Mouse (Mus musculus) fat pad, adult 2 months (tissue): ENCODE measurements at regions not wholly inside any gene's neighbourhood (a gene's known extent, or its start where the extent isn't known, plus 50 kb on each side); places are given as distances from the start of the nearest gene placed in this dataset.

Source experiments
- DNase-seq: peaks from one replicate; pipeline ENCODE4 v3.0.0-alpha.2; 2011; ENCODE audit warnings: low read depth, low spot score; ENCODE audit errors: extremely low read depth

DNA sequence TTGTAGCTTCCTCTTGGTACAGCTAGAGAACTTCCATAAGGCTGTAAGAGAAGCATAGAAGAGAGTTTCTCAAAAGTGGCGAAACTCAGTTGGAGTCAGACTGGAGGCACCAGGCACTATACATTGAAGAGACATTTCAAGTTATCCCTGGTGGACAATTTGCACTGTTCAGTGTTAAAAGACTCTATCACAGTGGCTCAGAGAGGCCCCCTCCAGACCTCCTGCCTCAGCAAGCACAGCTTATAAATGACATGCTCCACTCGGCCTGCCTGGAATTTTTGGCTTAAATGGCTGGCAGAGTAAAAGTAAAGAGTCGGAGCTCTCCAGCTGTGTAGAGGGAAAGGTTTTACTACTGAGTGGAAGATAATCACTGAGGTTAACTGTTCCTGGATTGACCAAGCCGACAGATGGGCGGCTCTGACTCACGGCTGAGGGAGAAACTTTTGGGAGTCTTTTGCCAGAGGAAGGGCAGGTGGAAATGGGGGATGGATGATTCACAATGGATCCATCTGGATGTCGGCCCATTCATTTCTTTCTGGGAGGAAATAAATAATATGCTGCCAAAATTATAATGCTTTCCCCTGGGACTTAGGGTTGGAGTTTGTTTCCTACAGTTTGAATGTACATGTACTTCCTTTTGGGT lies 395.6 kb downstream of the Bcl11a start:
- no peak for DNase-seq

DNA sequence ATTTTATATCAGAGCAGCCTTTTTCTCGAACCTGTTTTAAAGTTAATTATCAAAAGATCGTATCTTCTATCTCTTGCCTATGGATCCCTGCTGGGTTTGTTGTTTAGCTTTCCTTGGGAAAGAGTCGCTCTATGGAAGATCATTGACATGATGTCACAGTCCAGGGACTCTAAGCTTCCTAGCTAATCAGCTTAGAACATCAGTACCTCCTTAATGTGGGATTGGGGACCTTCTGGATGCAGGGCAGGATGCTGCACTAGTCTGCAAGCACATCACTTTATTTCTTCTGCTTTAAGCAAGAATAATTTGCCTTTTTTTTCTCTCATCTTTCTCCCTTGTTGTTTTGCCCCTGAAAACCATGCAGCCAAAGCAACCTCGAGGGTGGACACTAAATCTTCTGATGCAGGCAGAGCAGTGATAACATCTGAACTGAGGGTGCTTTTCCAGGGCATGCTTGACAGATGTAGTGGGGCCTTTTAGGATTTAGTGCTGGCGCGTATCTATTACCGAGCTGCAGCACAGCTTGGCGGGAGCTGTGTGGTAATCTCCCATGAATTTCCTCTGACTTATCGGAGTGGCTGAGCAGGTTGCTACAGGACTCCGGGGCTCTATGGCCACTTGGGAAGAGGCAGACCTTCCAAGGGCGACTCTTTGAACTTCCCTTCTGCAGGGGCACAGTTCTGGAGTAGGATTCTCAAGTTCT lies 425.0 kb downstream of the Bcl11a start:
- DNase-seq = no peak

DNA sequence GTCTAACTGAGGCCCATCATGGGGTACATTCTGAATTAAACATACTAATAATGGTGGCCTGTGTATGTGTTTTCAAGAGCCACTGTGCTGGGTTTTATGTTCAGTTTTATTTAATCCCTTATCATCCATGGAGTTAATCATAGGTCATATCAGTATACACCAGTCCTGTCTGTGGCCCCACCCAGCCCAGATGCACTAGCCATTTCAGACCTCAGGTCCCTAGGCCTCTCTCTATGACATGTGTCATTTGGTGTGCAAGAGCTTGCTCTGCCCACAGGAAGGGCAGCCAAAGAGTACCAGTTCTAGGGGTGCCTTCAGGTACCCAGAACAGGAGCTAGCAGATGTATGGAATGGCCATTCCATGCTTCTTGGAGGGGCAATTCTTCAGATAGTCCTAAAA lies 437.7 kb downstream of the Bcl11a start:
- DNase-seq = no peak

DNA sequence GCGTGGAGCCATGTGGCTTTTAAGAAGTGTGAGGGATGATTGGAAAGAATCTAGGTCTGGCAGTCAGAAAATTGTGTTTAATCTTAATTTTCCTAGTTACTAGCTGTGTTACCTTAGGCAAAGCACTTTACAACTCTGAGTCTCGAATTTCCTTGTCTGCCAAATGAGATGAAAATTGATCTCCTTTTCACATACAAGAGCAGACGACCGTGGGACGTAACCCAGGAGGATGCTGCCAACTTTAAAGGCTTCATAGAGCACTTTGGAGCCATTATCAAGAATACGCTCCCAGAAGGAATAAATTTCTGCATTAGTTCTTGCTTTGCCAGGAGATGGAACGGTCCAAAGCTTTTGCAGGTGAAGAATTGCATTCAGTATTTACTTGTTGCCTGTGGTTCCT lies 457.6 kb downstream of the Bcl11a start:
- DNase-seq = no peak

DNA sequence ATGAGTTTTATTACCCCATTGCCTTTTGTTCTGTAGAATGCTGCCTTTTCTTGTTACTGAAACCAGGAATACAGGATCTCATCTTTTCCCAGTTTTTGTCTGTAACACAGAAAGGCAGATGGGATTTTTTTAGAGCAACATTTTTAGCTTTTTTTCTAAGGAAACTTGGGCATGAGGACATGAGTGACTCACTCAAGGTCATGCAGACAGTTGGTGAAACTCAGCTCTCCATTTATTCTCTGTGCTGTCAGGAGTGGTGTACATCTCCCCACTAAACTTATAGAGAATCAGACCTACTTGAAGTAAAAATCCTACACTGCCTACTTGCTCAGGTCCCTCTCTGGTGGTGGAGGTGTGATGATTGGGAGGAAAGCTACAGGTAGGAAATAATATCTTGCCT lies 459.9 kb downstream of the Bcl11a start:
- DNase-seq = no peak

DNA sequence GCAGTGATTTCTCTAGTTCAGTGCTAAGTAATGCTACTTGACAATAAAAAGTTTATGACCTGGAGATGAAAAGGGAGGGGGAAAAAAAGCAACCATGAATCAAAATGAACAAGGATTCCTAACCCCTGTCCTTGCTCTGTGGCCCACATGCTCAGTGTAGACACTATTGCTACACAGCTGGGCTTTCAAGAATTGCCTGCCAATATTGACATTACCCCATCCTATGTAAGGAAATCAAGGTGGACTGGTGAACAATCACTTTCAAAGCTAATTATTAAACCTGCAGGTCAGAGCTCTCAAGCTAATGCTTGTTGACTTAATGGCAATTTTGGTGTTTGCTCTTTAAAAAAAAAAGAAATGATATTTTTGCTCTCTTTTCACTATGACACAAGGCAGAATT lies 491.8 kb downstream of the Bcl11a start:
- DNase-seq = peak; percentile 30

DNA sequence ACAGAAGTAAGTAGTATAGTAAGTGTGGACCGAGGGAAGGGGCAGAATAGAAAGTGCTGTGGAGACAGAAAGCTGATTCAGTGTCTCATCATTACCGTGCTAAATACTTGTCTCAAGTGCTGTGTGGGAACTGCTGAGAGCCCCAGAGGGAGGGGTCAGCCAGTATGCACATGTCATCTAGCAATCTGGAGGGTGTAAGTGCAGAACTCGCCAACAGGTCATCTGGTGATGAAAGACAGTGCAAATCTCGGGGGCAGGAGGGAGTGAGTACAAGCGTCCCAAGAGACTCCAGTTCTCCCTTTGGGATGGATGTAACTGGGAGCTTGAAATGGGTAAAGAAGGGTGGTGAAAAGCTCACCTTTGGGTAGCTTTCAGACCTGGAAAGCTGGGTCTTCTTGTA lies 535.7 kb downstream of the Bcl11a start:
- DNase-seq = no peak

DNA sequence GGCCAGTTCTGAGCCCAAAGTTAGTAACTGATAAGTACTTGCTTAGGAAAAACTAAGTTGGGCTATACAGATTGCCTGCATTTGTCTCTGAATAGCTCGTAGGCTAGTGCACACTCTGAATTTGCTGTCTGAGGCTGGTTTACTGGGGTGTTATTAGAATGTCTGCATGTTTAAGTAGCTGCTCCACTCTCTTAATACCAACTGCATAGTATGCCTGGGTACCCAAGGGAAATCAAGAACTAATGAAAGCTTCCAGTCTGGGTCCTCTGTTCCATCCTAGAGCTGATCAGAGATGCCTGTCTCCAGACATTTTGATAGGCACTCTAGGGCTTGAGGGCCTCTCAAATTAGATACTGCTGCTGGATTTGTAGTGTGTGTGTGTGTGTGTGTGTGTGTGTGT lies 537.6 kb downstream of the Bcl11a start:
- no peak for DNase-seq

DNA sequence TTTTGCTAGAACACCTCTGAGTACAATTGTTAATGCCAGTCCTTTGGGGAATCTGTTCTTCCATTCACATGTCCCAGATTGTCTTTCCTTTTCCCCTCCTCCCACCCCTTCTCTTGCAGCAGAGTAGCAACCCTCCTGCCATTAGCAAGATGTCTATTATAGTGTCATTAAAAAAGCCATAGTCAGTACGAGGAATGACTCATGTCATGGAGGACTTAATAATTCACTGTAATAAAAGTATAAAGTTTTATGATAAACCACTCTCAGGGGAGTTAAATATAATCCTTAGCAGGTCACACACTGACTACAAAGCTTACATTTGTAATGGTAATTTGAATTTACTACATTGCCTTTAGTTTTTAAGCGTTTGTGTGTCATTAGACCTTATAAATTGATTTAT lies 540.7 kb downstream of the Bcl11a start:
- no peak for DNase-seq

DNA sequence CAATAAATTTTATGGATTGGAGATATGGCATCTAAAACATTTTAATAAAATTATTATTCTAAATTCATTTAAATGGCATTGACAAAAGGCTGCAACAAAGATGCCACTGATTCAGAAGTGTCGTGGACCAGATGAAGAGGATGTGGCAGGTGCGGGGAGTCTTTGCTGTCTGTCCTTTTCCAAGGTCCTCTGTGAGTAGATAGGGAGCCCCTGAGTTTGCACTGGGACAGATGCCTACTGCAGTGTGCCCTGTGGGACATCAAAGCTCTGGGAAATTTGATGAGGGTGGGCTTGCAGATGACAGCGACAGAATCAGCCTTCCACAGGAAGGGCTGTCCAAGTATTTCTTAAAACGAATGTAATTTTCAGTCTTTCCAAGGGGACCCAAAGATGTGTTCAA lies 541.2 kb downstream of the Bcl11a start:
- DNase-seq = no peak

DNA sequence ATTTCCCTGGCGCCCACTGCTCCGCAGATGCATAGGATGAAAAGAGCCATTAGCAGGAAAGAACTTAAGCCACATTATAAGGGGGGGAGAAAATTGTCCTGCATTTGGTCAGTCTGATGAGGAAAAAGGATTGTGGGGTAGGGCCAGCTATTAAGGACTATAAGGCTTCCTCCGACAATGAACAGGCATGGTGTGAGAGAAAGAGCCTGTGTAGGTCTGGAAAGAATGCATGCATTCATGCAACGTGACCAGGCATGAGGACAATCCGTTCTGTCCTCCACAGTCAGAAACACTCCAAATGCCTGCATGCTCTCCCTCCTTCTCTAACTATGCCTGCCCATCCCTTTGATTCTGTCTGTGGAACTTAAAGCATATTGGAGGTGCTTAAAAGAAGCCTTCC lies 550.8 kb downstream of the Bcl11a start:
- no peak for DNase-seq

DNA sequence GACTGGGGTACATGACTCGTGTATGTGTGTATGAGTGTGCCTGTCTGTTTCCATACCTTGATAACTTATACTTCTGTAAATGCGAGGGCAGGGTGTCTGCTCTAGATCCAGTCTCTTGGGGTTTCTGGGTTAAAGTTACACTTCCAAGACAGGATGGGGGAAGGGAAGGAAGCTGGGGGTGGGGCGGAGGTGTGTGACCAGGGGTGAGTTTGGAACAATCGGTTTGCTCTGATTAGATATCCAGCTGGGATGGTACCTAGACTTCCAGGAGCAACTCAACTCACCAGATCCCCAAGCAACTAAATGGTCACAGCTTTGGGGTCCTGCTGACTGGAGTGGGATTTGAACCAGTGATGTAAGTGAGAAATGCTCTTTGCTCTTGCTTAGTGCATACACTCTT lies 551.6 kb downstream of the Bcl11a start:
- DNase-seq = no peak

DNA sequence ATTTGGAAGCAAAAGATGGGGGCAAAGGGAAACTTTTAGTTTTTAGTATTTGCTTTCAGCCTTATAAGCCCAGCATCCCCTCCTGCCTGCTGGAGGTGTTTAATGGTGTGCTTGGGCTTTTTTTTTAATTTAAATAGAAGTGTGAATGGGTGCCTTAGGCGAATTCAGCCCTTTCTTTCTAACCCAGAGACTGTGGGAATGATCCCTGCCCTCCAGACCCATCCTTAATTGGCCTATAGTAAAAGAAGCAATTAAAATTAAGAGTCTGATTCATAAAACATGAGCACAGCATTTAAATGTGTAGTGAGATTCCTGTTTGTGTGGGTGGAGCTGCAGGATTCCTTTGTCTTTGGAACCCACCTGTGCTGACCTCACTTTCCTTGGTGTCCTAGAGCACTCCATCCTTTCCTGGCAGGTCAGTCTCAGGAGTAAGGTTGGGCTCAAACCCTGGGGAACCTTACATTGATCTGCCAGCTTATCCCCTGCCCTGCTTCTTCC lies 552.6 kb downstream of the Bcl11a start:
- no peak for DNase-seq

DNA sequence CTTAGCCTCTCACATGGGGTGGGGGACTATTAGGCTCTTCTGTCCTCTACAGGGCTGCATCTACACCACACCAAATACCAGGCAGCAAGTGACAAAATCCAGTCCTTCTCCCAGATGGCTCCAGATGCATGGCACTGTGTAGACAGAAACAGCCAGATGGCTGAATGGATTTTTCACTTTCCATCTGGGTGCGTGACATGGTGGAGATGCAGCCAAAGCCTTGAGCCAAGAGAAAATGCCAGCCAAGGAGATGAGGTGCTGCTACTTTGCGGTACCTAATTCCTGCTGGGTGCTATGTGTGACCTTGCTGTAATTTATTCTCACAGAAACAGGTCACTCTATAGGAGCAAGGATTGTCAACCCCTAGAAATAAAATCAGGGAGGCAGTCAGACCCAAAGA lies 553.8 kb downstream of the Bcl11a start:
- DNase-seq = no peak

DNA sequence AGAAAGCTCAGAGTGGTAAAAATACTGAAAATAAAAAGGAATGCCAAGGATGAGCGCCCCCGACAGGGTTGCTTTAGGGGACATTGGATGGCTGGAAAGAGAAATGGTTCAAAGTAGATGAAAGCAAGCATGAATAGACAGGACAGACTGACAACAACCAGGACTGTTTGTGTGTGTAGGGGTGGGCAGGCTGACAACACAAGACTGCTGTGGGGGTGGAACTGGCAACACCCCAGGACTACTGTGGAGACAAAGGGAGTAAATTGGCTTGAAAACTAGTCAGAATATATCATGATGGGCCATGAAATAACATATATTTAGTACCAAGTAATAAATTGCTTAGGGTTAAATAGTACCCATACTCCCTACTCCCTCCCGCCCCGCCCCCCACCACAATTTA lies 558.9 kb downstream of the Bcl11a start:
- no peak for DNase-seq

DNA sequence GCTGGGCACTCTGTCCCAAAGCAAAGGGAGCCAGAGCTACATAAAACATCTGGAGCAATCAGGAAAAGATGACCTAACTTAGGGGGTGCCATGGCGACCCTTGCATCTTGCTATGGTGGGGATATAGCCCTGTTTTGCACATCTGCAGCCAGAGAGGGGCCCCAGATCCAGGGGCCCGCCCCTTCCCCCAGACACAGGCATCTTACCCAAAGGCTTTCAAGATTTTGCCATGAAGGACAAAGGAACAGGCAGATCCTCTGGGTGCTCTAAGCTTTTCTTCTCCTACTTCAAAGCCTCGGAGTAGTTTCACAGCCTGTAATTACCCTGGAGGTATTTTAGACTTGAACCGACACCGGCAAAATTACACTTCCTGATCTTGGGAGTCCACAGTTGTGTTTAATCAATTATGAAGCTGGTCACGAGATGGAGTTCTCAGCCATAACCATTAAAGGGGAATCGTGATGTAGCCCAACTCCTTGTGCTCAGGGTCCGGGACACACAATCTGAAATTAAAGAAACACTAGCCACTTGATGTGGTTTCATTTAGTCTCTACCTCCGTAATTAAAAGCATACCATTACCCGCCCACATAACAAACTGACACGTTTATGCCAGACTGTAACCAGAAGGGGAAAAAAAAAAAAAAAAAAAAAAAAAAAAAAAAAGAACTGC lies 565.7 kb downstream of the Bcl11a start:
- no peak for DNase-seq

DNA sequence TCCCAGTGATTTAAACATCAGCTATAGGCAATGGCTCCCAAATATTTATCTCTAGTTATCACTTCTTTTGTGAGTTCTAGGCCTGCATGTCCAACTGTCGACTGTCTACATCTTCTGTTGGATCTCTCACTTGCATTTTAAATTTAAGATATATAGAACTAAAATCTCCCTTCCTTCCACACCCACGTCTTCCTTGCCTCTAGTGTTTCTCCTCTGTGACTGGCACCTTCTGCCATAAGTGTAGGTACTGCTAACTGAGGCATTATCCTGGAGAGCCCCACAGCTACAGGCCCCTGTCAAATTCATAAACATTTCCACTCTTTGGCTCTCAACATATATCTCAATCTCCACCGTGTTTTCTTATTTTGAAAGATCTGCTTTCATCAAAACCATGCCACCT lies 575.0 kb downstream of the Bcl11a start:
- no peak for DNase-seq

DNA sequence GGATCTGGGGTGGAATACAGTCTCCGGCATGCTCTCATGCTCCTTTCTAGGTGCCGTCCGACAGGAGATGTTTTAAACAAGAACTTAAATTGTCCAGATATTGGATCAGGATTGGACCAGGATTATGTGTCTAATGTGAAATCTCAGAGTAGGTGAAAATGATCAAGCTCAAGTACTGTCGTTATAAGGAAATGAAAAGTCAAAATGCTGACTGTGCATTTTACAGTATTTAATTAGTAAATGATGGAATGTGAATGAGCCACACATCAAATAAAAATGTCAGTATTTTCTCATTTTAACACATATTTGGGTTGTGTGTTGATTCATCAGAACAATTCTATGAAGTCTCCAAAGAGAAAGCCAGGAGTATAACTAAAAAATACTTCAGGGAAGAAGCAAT lies 586.2 kb downstream of the Bcl11a start:
- no peak for DNase-seq

DNA sequence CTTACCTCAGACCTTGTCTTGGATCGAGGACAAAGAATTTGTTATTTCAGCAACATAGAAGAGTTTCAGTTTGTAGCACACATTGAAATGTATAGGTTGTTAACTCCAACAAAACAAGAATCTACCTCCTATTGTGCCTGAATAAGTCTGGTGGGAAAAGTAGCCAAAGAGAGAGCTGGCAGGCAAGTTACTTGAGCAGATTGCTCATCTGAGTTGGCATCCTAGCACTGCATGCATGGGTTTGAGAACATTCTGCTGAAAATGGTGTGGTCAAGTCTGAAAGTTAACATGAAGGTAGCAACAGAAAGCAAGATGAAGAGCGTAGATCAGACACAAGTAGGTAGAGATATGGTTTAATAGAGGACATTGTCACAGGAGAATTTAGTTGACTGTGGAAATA lies 587.5 kb downstream of the Bcl11a start:
- DNase-seq = no peak

DNA sequence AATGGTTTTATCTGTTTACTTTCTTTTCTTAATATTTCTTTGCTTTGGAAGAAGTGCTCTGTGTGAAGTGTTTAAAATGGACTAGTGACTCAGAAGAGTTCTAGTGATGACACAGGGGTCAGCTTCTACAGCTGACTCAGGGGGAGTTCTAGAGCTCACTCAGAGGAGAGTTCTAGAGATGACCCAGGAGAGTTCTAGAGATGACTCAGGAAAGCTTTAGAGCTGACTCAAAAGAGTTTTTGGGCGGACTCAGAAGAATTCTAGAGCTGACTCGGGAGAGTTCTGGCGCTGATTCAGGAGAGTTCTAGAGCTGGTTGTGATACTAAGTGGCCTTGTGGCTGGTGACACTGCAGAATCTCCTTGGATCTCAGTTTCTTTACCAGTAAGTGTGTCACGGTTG lies 593.8 kb downstream of the Bcl11a start:
- no peak for DNase-seq

DNA sequence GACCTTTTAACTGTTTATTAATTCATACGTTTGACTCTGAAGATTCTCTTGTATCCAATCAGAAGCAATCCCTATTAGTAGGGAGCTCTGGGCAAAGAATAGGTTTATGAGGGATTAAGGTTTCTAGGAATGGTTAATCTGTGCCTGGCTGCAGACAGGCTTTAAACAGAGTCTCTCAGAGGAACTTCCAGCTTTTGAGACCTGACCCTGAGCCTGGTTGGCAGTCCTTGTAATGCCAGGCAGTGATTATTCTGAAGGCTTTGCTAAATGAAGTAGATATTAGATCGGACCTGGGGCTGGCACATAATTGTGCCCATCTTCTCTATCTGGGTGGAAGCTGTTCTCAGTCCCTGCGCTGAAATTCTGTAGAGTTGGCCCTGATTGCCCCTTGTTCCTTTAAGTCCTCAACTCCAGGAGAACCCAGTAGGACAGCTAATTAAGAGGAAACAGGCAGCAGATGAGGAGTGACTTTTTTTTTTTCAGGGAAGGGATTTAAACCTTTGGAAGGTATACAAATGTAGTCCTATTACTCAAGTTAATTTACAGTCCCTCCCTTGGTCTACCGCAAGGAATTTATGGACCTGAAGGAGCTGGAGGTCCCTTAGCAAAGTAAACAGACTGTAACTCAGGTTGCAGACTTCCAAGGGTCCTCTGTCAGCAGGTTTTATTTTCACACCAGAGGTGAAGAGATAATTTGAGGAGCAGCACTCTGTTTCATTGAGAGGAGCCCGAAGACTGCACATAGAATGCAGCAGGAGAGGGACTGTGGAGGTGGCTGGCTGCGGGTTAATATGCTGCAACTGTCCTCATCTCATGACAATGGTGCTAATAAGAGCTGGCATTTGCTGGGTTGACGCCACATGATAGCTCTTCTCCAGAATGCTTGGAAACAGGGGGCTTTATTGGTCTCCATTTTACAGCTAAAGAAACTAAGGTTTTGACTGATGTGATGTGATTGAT lies 595.7 kb downstream of the Bcl11a start:
- peak; percentile 87 for DNase-seq
